Mouse (Mus musculus) T-helper 1 cell (primary cell): Measurements from ENCODE around the gene Nkain2.

Source experiments
- in situ Hi-C: fragments of 300-600 bp; cut with MboI, MseI; formaldehyde crosslinking; loops from one replicate; pipeline ENCODE4 v1.15.1; 2025; ENCODE audit warnings: high pct_unique_total_duplicates

Nkain2 gene

DNA sequence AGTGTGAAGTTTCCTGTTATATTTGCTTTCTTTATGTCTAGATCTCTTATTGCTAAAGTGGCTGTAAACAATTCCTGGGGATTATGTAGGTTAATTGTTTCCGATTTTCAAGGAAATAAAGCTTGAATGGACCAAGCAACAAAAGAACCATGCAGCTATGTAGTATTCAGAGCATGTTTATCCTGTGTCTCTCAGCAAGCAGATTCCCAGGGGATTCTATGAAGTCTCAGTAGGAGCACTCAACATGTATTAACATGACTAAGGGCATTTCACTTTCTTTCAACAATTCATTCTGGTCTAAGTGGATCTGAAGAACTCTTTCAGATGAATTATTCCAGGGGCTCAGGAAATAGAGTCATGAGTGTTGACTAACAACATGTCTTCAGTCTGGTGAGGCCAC is 1244.2 kb downstream of the Nkain2 start:
- in situ Hi-C loops: no loop called here
